Mouse (Mus musculus) hindlimb bud, embryonic 11.5 days (tissue): ENCODE measurements around the gene Fev.

Source experiments
- DNase-seq: peaks from one replicate; pipeline ENCODE4 v3.0.0-alpha.2; 2012; ENCODE audit warnings: low read depth, low spot score; ENCODE audit errors: extremely low spot score

The Fev gene

GRCm38 (mm10) chr1:74880785-74881360 lies 4.3 kb downstream of the Fev start:
- DNase-seq: no peak

- DNase-seq: no peak
Measured at GRCm38 (mm10) chr1:74877199-74877598, 8.0 kb downstream of the Fev start.

GRCm38 (mm10) chr1:74872218-74872617 lies 13.0 kb downstream of the Fev start:
- DNase-seq: no peak

- no peak for DNase-seq
Measured at GRCm38 (mm10) chr1:74861783-74862182, 23.4 kb downstream of the Fev start.

GRCm38 (mm10) chr1:74859223-74859984 lies 25.8 kb downstream of the Fev start:
- no peak for DNase-seq

GRCm38 (mm10) chr1:74858805-74859204 lies 26.4 kb downstream of the Fev start:
- no peak for DNase-seq

GRCm38 (mm10) chr1:74858171-74858719 lies 27.0 kb downstream of the Fev start:
- DNase-seq: no peak

GRCm38 (mm10) chr1:74857677-74858076 lies 27.5 kb downstream of the Fev start:
- DNase-seq: no peak

GRCm38 (mm10) chr1:74857201-74857600 lies 28.0 kb downstream of the Fev start:
- DNase-seq: no peak

GRCm38 (mm10) chr1:74856791-74857190 lies 28.4 kb downstream of the Fev start:
- DNase-seq: no peak

- DNase-seq: no peak
Measured at GRCm38 (mm10) chr1:74856439-74856720, 28.8 kb downstream of the Fev start.

GRCm38 (mm10) chr1:74855651-74856438 lies 29.4 kb downstream of the Fev start:
- DNase-seq: no peak

- no peak for DNase-seq
Measured at GRCm38 (mm10) chr1:74855156-74855555, 30.1 kb downstream of the Fev start.

- peak; percentile 86 for DNase-seq
Measured at GRCm38 (mm10) chr1:74854306-74855056, 30.7 kb downstream of the Fev start, which contains the start of gene Cdk5r2. Gene Cdk5r2, plus strand, starts transcription at chr1:74854934.

- DNase-seq: no peak
Measured at GRCm38 (mm10) chr1:74851001-74851775, 34.0 kb downstream of the Fev start.

- no peak for DNase-seq
Measured at GRCm38 (mm10) chr1:74850251-74850650, 35.0 kb downstream of the Fev start.

- no peak for DNase-seq
Measured at GRCm38 (mm10) chr1:74848946-74849345, 36.3 kb downstream of the Fev start.

GRCm38 (mm10) chr1:74846341-74846740 lies 38.9 kb downstream of the Fev start:
- DNase-seq: no peak

GRCm38 (mm10) chr1:74843090-74843489 lies 42.1 kb downstream of the Fev start:
- DNase-seq: no peak

- no peak for DNase-seq
Measured at GRCm38 (mm10) chr1:74833255-74833654, 52.0 kb downstream of the Fev start.
